Mouse (Mus musculus) kidney, embryonic 14.5 days (tissue): ENCODE measurements around the gene AL607142.1. TPM values are rescaled to one million over a fixed set of nuclear protein-coding genes. Genes with fewer than 3 reads are reported as not detected.

Source experiments
- ATAC-seq: fragments of 200-750 bp; cut with Nextera tagmentation; 2 replicates; pipeline ENCODE4 v1.8.0; 2017; ENCODE audit warnings: moderate number of reproducible peaks, mild to moderate bottlenecking, moderate TSS enrichment, moderate library complexity; ENCODE audit not compliant: low FRiP score, low TSS enrichment
- H3K27ac ChIP-seq: fragments of 300-500 bp; sonication (generic); 2 replicates; pipeline ENCODE4 v1.5.1; 2014; ENCODE audit warnings: low read depth, mild to moderate bottlenecking, low read length, moderate library complexity, mixed read lengths
- H3K27me3 ChIP-seq: fragments of 300-500 bp; sonication (generic); 2 replicates; pipeline ENCODE4 v1.6.1; 2014; ENCODE audit warnings: mild to moderate bottlenecking, low read length; ENCODE audit not compliant: control insufficient read depth, insufficient read depth
- H3K36me3 ChIP-seq: fragments of 300-500 bp; sonication (generic); 2 replicates; pipeline ENCODE4 v1.6.1; 2014; ENCODE audit warnings: low read length, mixed read lengths; ENCODE audit not compliant: control insufficient read depth, insufficient read depth
- H3K4me1 ChIP-seq: fragments of 300-500 bp; sonication (generic); 2 replicates; pipeline ENCODE4 v1.6.1; 2014; ENCODE audit warnings: low read length, mixed read lengths; ENCODE audit not compliant: control insufficient read depth, insufficient read depth
- H3K4me2 ChIP-seq: fragments of 300-500 bp; sonication (generic); replicated peaks from 2 replicates; pipeline ENCODE4 v1.6.1; 2014; ENCODE audit warnings: low read depth, mild to moderate bottlenecking, low read length
- H3K4me3 ChIP-seq: fragments of 300-500 bp; sonication (generic); 2 replicates; pipeline ENCODE4 v1.5.1; 2014; ENCODE audit warnings: mild to moderate bottlenecking, low read length
- H3K9ac ChIP-seq: fragments of 300-500 bp; sonication (generic); 2 replicates; pipeline ENCODE4 v1.6.1; 2014; ENCODE audit warnings: low read depth, mild to moderate bottlenecking, low read length, moderate library complexity
- H3K9me3 ChIP-seq: fragments of 300-500 bp; sonication (generic); 2 replicates; pipeline ENCODE4 v1.6.1; 2016; ENCODE audit warnings: low read length; ENCODE audit not compliant: control insufficient read depth
- WGBS: fragments of 180-500 bp; shearing (Covaris S2); extraction: QIAGEN DNeasy Blood & Tissue Kit; methylation state at CpG from one replicate; pipeline ENCODE4 v1.1.7; 2014; 5-methylcytosine and 5-hydroxymethylcytosine counted together
- polyA plus RNA-seq: library from polyadenylated mRNA; unstranded; fragments of >200 nt; fragmentation: Nextera tagmentation; extraction: Ambion mirVana; gene quantifications from 2 replicates; pipeline ENCODE4 v1.2.1, GENCODE M21; 2014

AL607142.1 gene
- polyA plus RNA-seq, 1 experiment from 2014 or later = not detected

- 62% methylated on average over 5 of the region's 5 CpGs for WGBS
Observed at GRCm38 (mm10) chr4:120074061-120074460, 9.3 kb downstream of the AL607142.1 start.

GRCm38 (mm10) chr4:120077322-120077721 is 12.5 kb downstream of the AL607142.1 start:
- Histone ChIP-seq H3K9me3 (no peaks in the 10 kb centered on the region), H3K4me1 (no peaks in the 10 kb centered on the region), H3K4me3 (no peak overlapping the region), H3K27me3 (no peaks in the 10 kb centered on the region), H3K36me3 (no peaks in the 10 kb centered on the region), H3K4me2 (no peak overlapping the region), H3K27ac (no peak overlapping the region), H3K9ac (no peak overlapping the region)
- no peak for ATAC-seq
- 88% methylated on average over 8 of the region's 8 CpGs for WGBS

More at GRCm38 (mm10) chr4:120074061-120074460, 9.3 kb downstream of the AL607142.1 start:
- no peak for ATAC-seq
- Histone ChIP-seq H3K4me2 (no peak overlapping the region), H3K4me3 (no peak overlapping the region), H3K9me3 (no peaks in the 10 kb centered on the region), H3K4me1 (no peaks in the 10 kb centered on the region), H3K36me3 (no peaks in the 10 kb centered on the region), H3K27ac (no peak overlapping the region), H3K27me3 (no peaks in the 10 kb centered on the region), H3K9ac (no peak overlapping the region)

DNA sequence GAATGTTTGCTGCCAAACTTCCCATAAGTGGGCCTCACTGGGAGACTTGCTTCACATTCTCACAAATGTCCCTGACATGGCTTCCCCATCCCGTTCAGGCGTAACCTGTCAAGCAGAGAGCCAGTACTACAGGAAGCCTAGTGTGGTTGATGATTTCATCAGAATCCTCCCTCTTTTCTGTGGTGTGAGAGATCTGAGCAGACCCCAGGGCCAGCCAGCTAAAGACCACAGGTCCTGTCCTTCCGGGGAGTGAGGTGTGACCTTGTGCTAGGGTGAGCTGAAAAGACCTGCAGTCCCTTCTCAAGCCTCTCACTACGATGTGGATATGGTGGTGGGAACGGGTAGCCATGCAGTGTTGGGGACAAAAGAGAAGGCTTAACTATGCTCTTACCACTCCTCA is 17.7 kb downstream of the AL607142.1 start:
- no peak overlapping the region for H3K4me3 ChIP-seq
- no peak for ATAC-seq
- no peak overlapping the region for H3K27ac ChIP-seq
- WGBS = 80% methylated on average over 5 of the region's 5 CpGs
- H3K4me2 ChIP-seq = no peak overlapping the region
- H3K36me3 ChIP-seq = no peaks in the 10 kb centered on the region
- no peaks in the 10 kb centered on the region for H3K27me3 ChIP-seq
- no peaks in the 10 kb centered on the region for H3K4me1 ChIP-seq
- no peaks in the 10 kb centered on the region for H3K9me3 ChIP-seq
- no peak overlapping the region for H3K9ac ChIP-seq

GRCm38 (mm10) chr4:120083700-120084099 is 18.9 kb downstream of the AL607142.1 start:
- H3K4me2 ChIP-seq = no peak overlapping the region
- no peaks in the 10 kb centered on the region for H3K36me3 ChIP-seq
- ATAC-seq = no peak
- H3K4me1 ChIP-seq = no peaks in the 10 kb centered on the region
- no peaks in the 10 kb centered on the region for H3K9me3 ChIP-seq
- no peak overlapping the region for H3K27ac ChIP-seq
- H3K27me3 ChIP-seq = no peaks in the 10 kb centered on the region
- no peak overlapping the region for H3K9ac ChIP-seq
- 83% methylated on average over 3 of the region's 3 CpGs for WGBS
- no peak overlapping the region for H3K4me3 ChIP-seq

DNA sequence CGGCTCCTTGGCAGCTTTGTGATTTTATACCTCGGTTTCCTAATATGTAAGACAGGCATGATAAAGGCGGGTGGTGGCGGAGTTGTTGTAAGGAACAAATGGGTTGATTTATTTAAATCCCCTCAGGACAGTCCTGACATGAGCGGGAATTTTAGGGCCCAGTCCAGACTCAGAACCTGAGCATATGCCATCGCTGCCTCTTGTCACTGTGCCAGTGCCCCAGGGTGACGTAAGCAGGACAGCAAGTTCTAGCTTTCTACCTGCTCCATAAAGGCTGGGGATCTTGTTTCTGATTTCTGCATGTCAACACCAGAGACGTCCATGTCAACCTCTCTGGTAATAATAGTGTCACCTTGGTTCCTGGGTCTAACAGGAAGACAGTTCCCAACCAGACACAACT is 24.7 kb downstream of the AL607142.1 start:
- WGBS = 74% methylated on average over 8 of the region's 8 CpGs
- no peaks in the 10 kb centered on the region; the same call in 1 of the 2 replicates for H3K4me1 ChIP-seq
- H3K27me3 ChIP-seq = no peaks in the 10 kb centered on the region
- no peak overlapping the region for H3K4me3 ChIP-seq
- no peak overlapping the region for H3K4me2 ChIP-seq
- no peaks in the 10 kb centered on the region for H3K9me3 ChIP-seq
- no peak for ATAC-seq
- H3K27ac ChIP-seq = no peak overlapping the region
- H3K36me3 ChIP-seq = no peaks in the 10 kb centered on the region
- H3K9ac ChIP-seq = no peak overlapping the region

DNA sequence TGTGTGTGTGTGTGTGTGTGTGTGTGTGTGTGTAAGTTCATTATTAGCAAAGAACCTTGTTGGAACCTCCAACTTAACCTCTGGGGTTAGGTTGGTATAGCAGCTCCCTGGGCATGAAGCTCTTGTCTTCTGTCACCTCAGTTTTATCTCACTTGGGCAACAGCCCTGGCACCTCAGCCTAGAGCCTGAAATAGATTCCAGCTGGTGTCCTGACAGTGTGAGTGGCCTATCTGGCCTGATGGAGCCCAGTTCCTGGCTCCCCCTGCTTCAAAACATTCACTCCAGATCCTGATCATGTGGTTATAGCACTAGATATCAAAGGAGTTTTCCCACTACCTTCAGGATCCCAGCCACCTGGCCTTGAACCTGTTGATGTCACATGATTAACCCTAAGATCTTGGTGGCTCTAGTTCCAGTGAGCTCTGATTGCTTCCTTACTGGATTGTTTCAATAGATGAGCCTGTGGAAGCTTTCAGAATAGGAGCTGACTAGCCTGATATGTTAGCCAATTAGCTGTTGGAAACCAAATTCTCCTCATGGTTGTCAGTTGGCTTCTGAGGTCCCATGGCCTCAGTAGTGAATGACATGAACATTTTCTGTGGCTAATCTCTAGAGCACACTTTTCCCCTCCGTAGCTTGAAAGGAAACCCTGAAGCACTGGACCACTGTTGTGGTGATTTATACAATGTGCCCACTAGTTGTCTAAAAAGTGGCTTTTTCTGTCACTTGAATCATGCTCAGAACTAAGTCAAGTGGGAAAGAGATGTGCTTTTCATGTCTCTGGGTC is 27.4 kb downstream of the AL607142.1 start:
- H3K9ac ChIP-seq = no peak overlapping the region
- H3K4me3 ChIP-seq = no peak overlapping the region
- no peak overlapping the region for H3K27ac ChIP-seq
- no peaks in the 10 kb centered on the region for H3K27me3 ChIP-seq
- ATAC-seq = no peak
- 86% methylated on average over 1 of the region's 1 CpGs for WGBS
- H3K9me3 ChIP-seq = no peaks in the 10 kb centered on the region
- H3K4me2 ChIP-seq = no peak overlapping the region
- H3K4me1 ChIP-seq = no peaks in the 10 kb centered on the region; the same call in 1 of the 2 replicates
- no peaks in the 10 kb centered on the region for H3K36me3 ChIP-seq

DNA sequence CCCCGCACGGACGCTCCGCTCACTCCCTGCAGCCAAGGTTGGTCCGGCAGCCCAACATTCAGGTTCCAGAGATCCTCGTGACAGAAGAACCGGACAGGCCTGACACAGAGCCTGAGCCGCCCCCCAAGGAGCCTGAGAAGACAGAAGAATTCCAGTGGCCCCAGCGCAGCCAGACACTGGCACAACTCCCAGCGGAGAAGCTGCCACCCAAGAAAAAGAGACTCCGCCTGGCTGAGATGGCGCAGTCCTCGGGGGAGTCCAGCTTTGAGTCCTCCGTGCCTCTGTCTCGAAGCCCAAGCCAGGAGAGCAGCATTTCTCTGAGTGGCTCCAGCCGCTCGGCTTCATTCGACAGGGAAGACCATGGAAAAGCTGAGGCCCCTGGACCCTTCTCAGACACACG is 32.1 kb downstream of the AL607142.1 start:
- Histone ChIP-seq H3K36me3 (no peaks in the 10 kb centered on the region), H3K9ac (no peak overlapping the region), H3K27ac (no peak overlapping the region), H3K27me3 (no peaks in the 10 kb centered on the region), H3K4me3 (no peak overlapping the region), H3K4me1 (no peaks in the 10 kb centered on the region), H3K9me3 (peaks cover 5% of the 10 kb centered on the region), H3K4me2 (no peak overlapping the region)
- ATAC-seq = no peak
- 91% methylated on average over 19 of the region's 19 CpGs for WGBS

- Histone ChIP-seq H3K27ac (no peak overlapping the region), H3K27me3 (no peaks in the 10 kb centered on the region), H3K4me2 (no peak overlapping the region), H3K9ac (no peak overlapping the region), H3K4me3 (no peak overlapping the region), H3K36me3 (no peaks in the 10 kb centered on the region), H3K9me3 (peaks cover 5% of the 10 kb centered on the region), H3K4me1 (no peaks in the 10 kb centered on the region)
- no peak for ATAC-seq
Observed at GRCm38 (mm10) chr4:120101186-120101585, 36.4 kb downstream of the AL607142.1 start.

- no peak overlapping the region for H3K27ac ChIP-seq
- H3K4me3 ChIP-seq = no peak overlapping the region
- H3K9me3 ChIP-seq = no peaks in the 10 kb centered on the region
- H3K36me3 ChIP-seq = no peaks in the 10 kb centered on the region
- no peak overlapping the region for H3K9ac ChIP-seq
- H3K4me2 ChIP-seq = no peak overlapping the region
- no peaks in the 10 kb centered on the region for H3K4me1 ChIP-seq
- no peak for ATAC-seq
- WGBS = 52% methylated on average over 5 of the region's 5 CpGs
- no peaks in the 10 kb centered on the region for H3K27me3 ChIP-seq
Observed at GRCm38 (mm10) chr4:120104599-120104998, 39.8 kb downstream of the AL607142.1 start.
